10 mouse cellular contexts compared by ENCODE assay signal in genomic region chr2:64885696-64886095, GRCm38 (mm10).
A peak's percentile ranks its signal among the peaks of the same experiment; 100 is the strongest.
DNase-seq lines count a peak whose midpoint lies in the region; ATAC-seq and TF ChIP-seq lines count a peak whose summit lies in the region.
"Had no signal": no experiment of that assay in that cellular context is flagged by ENCODE, and none has a peak within 500 bp of the region (broad histone marks: within the 10 kb centered on the region; RNA-seq: fewer than 3 reads in every experiment).

No protein-coding gene starts in this region.

- peaks cover 13% of the 10 kb centered on the region; the same call in 1 of the 2 replicates for H3K4me1 ChIP-seq in heart, embryonic 15.5 days (replicated peaks)
- no peaks in the 10 kb centered on the region for H3K4me1 ChIP-seq in heart, adult 2 months (ENCODE audit: control insufficient read depth, insufficient read depth, low read length)
- H3K4me1 ChIP-seq: embryonic facial prominence, embryonic 12.5 days; liver, embryonic 15.5 days had no signal

- no peak for TF ChIP-seq EP300 in heart, adult 2 months (IDR thresholded peaks at IDR 0.05; ENCODE audit: insufficient read depth, low read depth, low read length)

- H3K36me3 ChIP-seq in heart, embryonic 15.5 days = no peaks in the 10 kb centered on the region
- H3K36me3 ChIP-seq in heart, adult 2 months (ENCODE audit: control insufficient read depth, insufficient read depth, low read length) = no peaks in the 10 kb centered on the region
- H3K36me3 ChIP-seq: embryonic facial prominence, embryonic 12.5 days; liver, embryonic 15.5 days had no signal

- H3K4me3 ChIP-seq in heart, embryonic 15.5 days = no peak overlapping the region
- no peak overlapping the region for H3K4me3 ChIP-seq in heart, adult 2 months
- no peak overlapping the region for H3K4me3 ChIP-seq in left cerebral cortex, adult 2 months
- H3K4me3 ChIP-seq: embryonic facial prominence, embryonic 12.5 days; liver, embryonic 15.5 days had no signal

- no peak for TF ChIP-seq CTCF in heart, adult 2 months (IDR thresholded peaks at IDR 0.05)
- TF ChIP-seq CTCF in left cerebral cortex, adult 2 months (IDR thresholded peaks at IDR 0.05) = no peak
- TF ChIP-seq CTCF in brain, embryonic 14.5 days (IDR thresholded peaks at IDR 0.05; ENCODE audit: borderline replicate concordance, extremely low read depth, insufficient read depth, insufficient read length) = no peak

- intact Hi-C loops in heart, adult 2 months (cut with DNase I) = no loop called here
- intact Hi-C loops in left cerebral cortex, adult 2 months (cut with DNase I) = no loop called here

- no peaks in the 10 kb centered on the region for H3K27me3 ChIP-seq in heart, embryonic 15.5 days
- H3K27me3 ChIP-seq in heart, adult 2 months (ENCODE audit: control insufficient read depth, insufficient read depth, low read length) = no peaks in the 10 kb centered on the region
- H3K27me3 ChIP-seq: embryonic facial prominence, embryonic 12.5 days; liver, embryonic 15.5 days had no signal

- H3K79me2 ChIP-seq in heart, adult 2 months (replicated peaks; ENCODE audit: control insufficient read depth, insufficient read depth, low read length) = no peaks in the 10 kb centered on the region

- 0 out of 2 replicates have a peak overlapping the region, but pooled peaks have one; percentile 25 for H3K4me2 ChIP-seq in heart, embryonic 15.5 days
- H3K4me2 ChIP-seq: embryonic facial prominence, embryonic 12.5 days; liver, embryonic 15.5 days had no signal

- WGBS in heart, embryonic 15.5 days = 31% methylated on average over 5 of the region's 5 CpGs
- WGBS in heart, adult 2 months = 31% methylated on average over 5 of the region's 5 CpGs

- TF ChIP-seq POLR2A in heart, adult 2 months (IDR thresholded peaks at IDR 0.05; ENCODE audit: insufficient read depth, low read depth, low read length) = no peak
- no peak for TF ChIP-seq POLR2A in brain, embryonic 14.5 days (IDR thresholded peaks at IDR 0.05; ENCODE audit: borderline replicate concordance, extremely low read depth, insufficient read depth, insufficient read length, poor library complexity, severe bottlenecking)

- DNase-seq in heart, adult 2 months = no peak
- DNase-seq in left cerebral cortex, adult 2 months (ENCODE audit: extremely low spot score in 1 of 2, low spot score in 2 of 2) = no peak
- DNase-seq in left cerebral cortex, adult 9 months (ENCODE audit: low spot score in 2 of 2) = no peak
- peak; percentile 12 to 62 for DNase-seq in adrenal gland, adult (ENCODE audit: inconsistent age in 2 of 2, low spot score in 1 of 2)
- peak; percentile 73 for DNase-seq in brain, embryonic 14.5 days (ENCODE audit: low read depth)
- DNase-seq in embryo, embryonic 10 days (ENCODE audit: low spot score) = no peak

- H3K27ac ChIP-seq in heart, embryonic 15.5 days = no peak overlapping the region
- H3K27ac ChIP-seq in heart, adult 2 months = no peak overlapping the region
- H3K27ac ChIP-seq in left cerebral cortex, adult 2 months = peak overlapping the region; percentile 24; the same call in 1 of the 2 replicates
- H3K27ac ChIP-seq: embryonic facial prominence, embryonic 12.5 days; liver, embryonic 15.5 days had no signal

- ATAC-seq in heart, embryonic 15.5 days (replicated peaks; ENCODE audit: insufficient number of reproducible peaks, insufficient read depth, low FRiP score, low read depth) = no peak
- ATAC-seq: inflammation-experienced regulatory T-cells, adult 6 months had no signal

- H3K9me3 ChIP-seq in heart, embryonic 15.5 days (replicated peaks) = no peaks in the 10 kb centered on the region
- H3K9me3 ChIP-seq: embryonic facial prominence, embryonic 12.5 days; liver, embryonic 15.5 days had no signal

- H3K9ac ChIP-seq in heart, embryonic 15.5 days = no peak overlapping the region
- no peak overlapping the region for H3K9ac ChIP-seq in heart, adult 2 months (ENCODE audit: low read depth, low read length)
- H3K9ac ChIP-seq: embryonic facial prominence, embryonic 12.5 days; liver, embryonic 15.5 days had no signal

Comparison
In these comparisons a context has a peak if more than half of its experiments do, and no peak if none do; other contexts are left out.
1. DNase-seq: peak in adrenal gland, adult (2 of 2) and brain, embryonic 14.5 days (single experiment); none in heart, adult 2 months (0 of 2), left cerebral cortex, adult 2 months (0 of 2), left cerebral cortex, adult 9 months (0 of 2) and embryo, embryonic 10 days (single experiment).